Mouse (Mus musculus): Measurements from ENCODE around the gene Bhlhe41.

- TF ChIP-seq CTCF (IDR thresholded peaks at IDR 0.05; ENCODE audit: low read depth) (no peak), EP300 (IDR thresholded peaks at IDR 0.05; ENCODE audit: low read depth) (no peak)
Observed at GRCm38 (mm10) chr6:145870991-145871390, 5.6 kb upstream of the Bhlhe41 start.

Measured in liver, postnatal 0 days (tissue).